In the genomic region with DNA sequence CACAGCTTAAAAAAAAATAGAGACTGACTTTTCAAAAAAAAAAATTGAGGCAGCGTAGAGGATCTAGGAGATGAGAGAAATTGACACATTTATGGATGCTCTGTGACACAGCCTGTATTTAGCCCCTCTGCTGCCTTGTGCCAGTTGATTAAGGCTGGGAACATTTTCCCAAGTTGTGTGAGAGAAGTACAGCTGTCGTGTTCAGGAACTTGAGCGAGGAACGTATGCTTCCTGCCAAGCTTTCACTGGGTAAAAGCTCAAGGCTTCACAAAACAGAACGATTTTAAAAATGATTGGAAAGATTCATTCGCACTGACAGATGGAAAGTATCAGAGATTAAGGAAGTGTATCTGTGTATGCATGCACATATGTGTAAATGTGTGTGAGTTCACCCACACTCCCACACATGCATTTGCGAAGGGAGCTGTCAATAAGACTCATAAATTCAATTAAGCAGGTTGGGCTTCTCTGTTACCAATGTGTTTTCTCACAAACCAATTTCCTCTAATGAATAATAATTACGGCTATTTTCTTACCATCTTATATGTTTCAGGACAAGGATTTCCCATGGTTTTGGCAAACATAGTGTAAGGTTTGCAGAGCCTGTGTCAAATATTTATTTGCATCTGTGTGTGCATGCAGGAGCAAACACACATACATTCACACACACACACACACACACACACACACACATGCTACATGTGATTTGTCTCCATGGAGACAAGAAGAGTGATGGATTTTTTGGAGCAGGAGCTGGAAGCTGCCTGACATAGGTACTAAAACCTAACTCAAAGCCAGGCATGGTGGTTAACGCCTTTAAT, we compare ENCODE assay signal across 13 mouse cellular contexts.
DNase-seq lines count a peak whose midpoint lies in the region; ATAC-seq lines count a peak whose summit lies in the region.
"Had no signal": no experiment of that assay in that cellular context is flagged by ENCODE, and none has a peak within 500 bp of the region (broad histone marks: within the 10 kb centered on the region; RNA-seq: fewer than 3 reads in every experiment).

No protein-coding gene starts in this region.

- no peak for ATAC-seq in embryonic facial prominence, embryonic 14.5 days (ENCODE audit: low read depth)
- ATAC-seq: hindbrain, postnatal 0 days had no signal

- intact Hi-C loops in left cerebral cortex, postnatal 14 days (cut with DNase I): loop anchor here (10.0 kb wide), 1 partner anchor 592 kb away; no protein-coding TSS in a partner anchor
- intact Hi-C loops in left cerebral cortex, postnatal 4 days (cut with DNase I): no loop called here

- H3K27ac ChIP-seq in embryonic facial prominence, embryonic 14.5 days (replicated peaks; ENCODE audit: low read depth, low read length): no peak overlapping the region
- no peak overlapping the region for H3K27ac ChIP-seq in embryonic facial prominence, embryonic 10.5 days (replicated peaks)
- H3K27ac ChIP-seq: hindbrain, postnatal 0 days; left cerebral cortex, adult 2 months; lung, embryonic 15.5 days had no signal

- H3K36me3 ChIP-seq in embryonic facial prominence, embryonic 14.5 days (ENCODE audit: control insufficient read depth, insufficient read depth, low read length): no peaks in the 10 kb centered on the region
- no peaks in the 10 kb centered on the region for H3K36me3 ChIP-seq in embryonic facial prominence, embryonic 10.5 days (replicated peaks)
- H3K36me3 ChIP-seq: lung, embryonic 15.5 days had no signal

- no peak overlapping the region for H3K9ac ChIP-seq in embryonic facial prominence, embryonic 14.5 days (ENCODE audit: low read depth, low read length)
- H3K9ac ChIP-seq: lung, embryonic 15.5 days had no signal

- H3K4me3 ChIP-seq in embryonic facial prominence, embryonic 14.5 days (ENCODE audit: low read depth, low read length): no peak overlapping the region
- H3K4me3 ChIP-seq in embryonic facial prominence, embryonic 10.5 days: no peak overlapping the region
- H3K4me3 ChIP-seq: left cerebral cortex, adult 2 months; lung, embryonic 15.5 days had no signal

- H3K27me3 ChIP-seq in embryonic facial prominence, embryonic 14.5 days (replicated peaks; ENCODE audit: control insufficient read depth, insufficient read depth, low read length): no peaks in the 10 kb centered on the region
- H3K27me3 ChIP-seq in embryonic facial prominence, embryonic 10.5 days (replicated peaks; ENCODE audit: low read depth, poor library complexity, severe bottlenecking): no peaks in the 10 kb centered on the region
- H3K27me3 ChIP-seq: lung, embryonic 15.5 days had no signal

- 69% methylated on average over 9 of the region's 9 CpGs for WGBS in embryonic facial prominence, embryonic 14.5 days
- 89% methylated on average over 9 of the region's 9 CpGs for WGBS in embryonic facial prominence, embryonic 10.5 days

- H3K4me2 ChIP-seq in embryonic facial prominence, embryonic 14.5 days (ENCODE audit: low read depth, low read length): no peak overlapping the region
- H3K4me2 ChIP-seq: lung, embryonic 15.5 days had no signal

- no peaks in the 10 kb centered on the region for H3K9me3 ChIP-seq in embryonic facial prominence, embryonic 14.5 days (ENCODE audit: control insufficient read depth, low read length)
- no peaks in the 10 kb centered on the region for H3K9me3 ChIP-seq in embryonic facial prominence, embryonic 10.5 days
- H3K9me3 ChIP-seq: lung, embryonic 15.5 days had no signal

- no peaks in the 10 kb centered on the region for H3K4me1 ChIP-seq in embryonic facial prominence, embryonic 14.5 days (ENCODE audit: control insufficient read depth, insufficient read depth, low read length)
- H3K4me1 ChIP-seq in embryonic facial prominence, embryonic 10.5 days: no peaks in the 10 kb centered on the region
- H3K4me1 ChIP-seq: lung, embryonic 15.5 days had no signal

- DNase-seq in embryonic facial prominence, embryonic 14.5 days (ENCODE audit: low spot score): peak; percentile 20
- no peak for DNase-seq in embryonic facial prominence, embryonic 10.5 days (ENCODE audit: low spot score)
- DNase-seq in left cerebral cortex, postnatal 14 days (ENCODE audit: low spot score in 2 of 2): peak; percentile 35 to 51
- no peak for DNase-seq in left cerebral cortex, postnatal 4 days
- peak; percentile 66 for DNase-seq in layer of hippocampus, adult 9-10 months (ENCODE audit: low spot score)
- peak; percentile 17 to 30 for DNase-seq in right cerebral cortex, postnatal 36 days (ENCODE audit: low spot score in 2 of 2)
- DNase-seq in liver: no peak
- no peak for DNase-seq in T-cell, adult 2 months (ENCODE audit: low spot score)
- DNase-seq: cerebellum, postnatal 25 days; thymus, postnatal 14 days had no signal

Comparison
In these comparisons a context has a peak if more than half of its experiments do, and no peak if none do; other contexts are left out.
1. DNase-seq: peak in embryonic facial prominence, embryonic 14.5 days (single experiment), left cerebral cortex, postnatal 14 days (2 of 2), layer of hippocampus, adult 9-10 months (single experiment) and right cerebral cortex, postnatal 36 days (2 of 2); none in embryonic facial prominence, embryonic 10.5 days (single experiment), left cerebral cortex, postnatal 4 days (single experiment), liver (single experiment) and T-cell, adult 2 months (single experiment).